Mouse (Mus musculus) ES-E14 (cell line): ENCODE data around the gene Adam1a. TPM values are rescaled to one million over a fixed set of nuclear protein-coding genes. Genes with fewer than 3 reads are reported as not detected.
A peak's percentile ranks its signal among the peaks of the same experiment; 100 is the strongest.

Experiments
- DNase-seq: peaks from one replicate; pipeline ENCODE4 v3.0.0-alpha.2; 2013; ENCODE audit warnings: low read depth, low spot score
- H3K27ac ChIP-seq: 2 replicates; pipeline ENCODE4 v1.5.1; 2012; ENCODE audit warnings: low read depth, mild to moderate bottlenecking, low read length, moderate library complexity, mixed read lengths; ENCODE audit not compliant: poor library complexity, insufficient read depth, severe bottlenecking
- H3K36me3 ChIP-seq: 2 replicates; pipeline ENCODE4 v1.6.1; 2012; ENCODE audit warnings: mild to moderate bottlenecking, low read length, moderate library complexity, mixed read lengths; ENCODE audit not compliant: control insufficient read depth, poor library complexity, insufficient read depth, severe bottlenecking
- H3K4me1 ChIP-seq, 2 experiments: fragments of 150-350 bp in 1 of 2; sonication (generic) in 1 of 2; 2 replicates each; pipeline ENCODE4 v1.6.1; 2012; ENCODE audit warnings: low read length in 2 of 2, mild to moderate bottlenecking in 1 of 2, mixed read lengths in 1 of 2; ENCODE audit not compliant: control insufficient read depth in 2 of 2, insufficient read depth in 2 of 2, poor library complexity in 1 of 2
- H3K4me3 ChIP-seq, 2 experiments: fragments of 150-350 bp in 1 of 2; sonication (generic) in 1 of 2; 2 replicates each; pipeline ENCODE4 v1.5.1; 2012; ENCODE audit warnings: low read length in 2 of 2, low read depth in 1 of 2, mild to moderate bottlenecking in 1 of 2, mixed read lengths in 1 of 2; ENCODE audit not compliant: insufficient read depth in 1 of 2, poor library complexity in 1 of 2, severe bottlenecking in 1 of 2
- H3K9ac ChIP-seq: 2 replicates; pipeline ENCODE4 v1.6.1; 2012; ENCODE audit warnings: low read depth, mild to moderate bottlenecking, low read length, mixed read lengths; ENCODE audit not compliant: poor library complexity, insufficient read depth, severe bottlenecking
- H3K9me3 ChIP-seq: fragments of 150-350 bp; sonication (generic); 2 replicates; pipeline ENCODE4 v1.6.1; 2012; ENCODE audit warnings: low read depth, mild to moderate bottlenecking, low read length; ENCODE audit not compliant: control insufficient read depth, insufficient read depth
- CHD2 ChIP-seq: IDR thresholded peaks from 2 replicates; pipeline ENCODE4 v1.6.1; 2014; ENCODE audit warnings: mild to moderate bottlenecking, low read depth, low read length, inconsistent platforms
- HCFC1 ChIP-seq: IDR thresholded peaks from 2 replicates; pipeline ENCODE4 v1.6.1; 2012; ENCODE audit warnings: low read length, inconsistent platforms, borderline replicate concordance; ENCODE audit not compliant: insufficient read depth
- MAFK ChIP-seq: IDR thresholded peaks from 2 replicates; pipeline ENCODE4 v1.6.1; 2014; ENCODE audit warnings: mild to moderate bottlenecking, low read depth, low read length, inconsistent platforms; ENCODE audit not compliant: insufficient read depth
- ZC3H11A ChIP-seq: IDR thresholded peaks from 2 replicates; pipeline ENCODE4 v1.6.1; 2012; ENCODE audit warnings: low read depth, mild to moderate bottlenecking, inconsistent platforms, low read length, borderline replicate concordance
- ZNF384 ChIP-seq: IDR thresholded peaks from 2 replicates; pipeline ENCODE4 v1.6.1; 2012; ENCODE audit warnings: low read depth, low read length, inconsistent platforms
- in situ Hi-C, 2 experiments: fragments of 600-800 bp; cut with MboI; formaldehyde crosslinking; loops; one replicate each; pipeline ENCODE4 v1.15.1; 2025; ENCODE audit warnings: low sequenced_read_pairs in 2 of 2, inconsistent platforms in 1 of 2; ENCODE audit not compliant: unreplicated experiment in 2 of 2
- total RNA-seq: library from RNA; depleted of rRNA; stranded (reverse); fragments of 300-350 nt; gene quantifications from 2 replicates; pipeline ENCODE4 v1.2.3, GENCODE M21; 2012; rRNA removed

Gene Adam1a
- total RNA-seq, 1 experiment: 6.1 TPM

DNA sequence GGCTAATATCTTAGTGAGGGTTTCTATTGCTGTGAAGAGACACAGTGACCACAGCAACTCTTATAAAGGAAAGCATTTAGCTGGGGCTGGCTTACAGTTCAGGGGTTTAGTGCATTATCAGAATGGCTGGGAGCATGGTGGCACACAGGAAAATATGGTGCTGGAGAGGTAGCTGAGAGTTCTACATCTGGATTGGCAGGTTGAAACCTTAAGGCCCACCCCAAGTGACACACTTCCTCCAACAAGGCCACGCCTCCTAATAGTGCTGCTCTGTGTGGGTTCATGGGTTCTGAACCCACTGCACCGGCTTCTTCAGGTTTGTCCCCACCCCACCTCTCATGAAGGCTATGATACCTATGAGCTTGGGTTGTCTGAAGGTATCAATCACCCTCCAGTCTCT lies 72.9 kb downstream of the Adam1a start:
- Histone ChIP-seq H3K4me3 (peak overlapping the region; percentile 58 to 85), H3K27ac (no peak overlapping the region), H3K9me3 (no peaks in the 10 kb centered on the region), H3K9ac (peak overlapping the region; percentile 63), H3K36me3 (no peaks in the 10 kb centered on the region), H3K4me1 (peaks cover 0 to 3% of the 10 kb centered on the region in 2 experiments; a peak in 1 of 4 replicates)
- DNase-seq: no peak
- no peak for TF ChIP-seq HCFC1
- TF ChIP-seq ZNF384: no peak
- in situ Hi-C loops: no loop called here

DNA sequence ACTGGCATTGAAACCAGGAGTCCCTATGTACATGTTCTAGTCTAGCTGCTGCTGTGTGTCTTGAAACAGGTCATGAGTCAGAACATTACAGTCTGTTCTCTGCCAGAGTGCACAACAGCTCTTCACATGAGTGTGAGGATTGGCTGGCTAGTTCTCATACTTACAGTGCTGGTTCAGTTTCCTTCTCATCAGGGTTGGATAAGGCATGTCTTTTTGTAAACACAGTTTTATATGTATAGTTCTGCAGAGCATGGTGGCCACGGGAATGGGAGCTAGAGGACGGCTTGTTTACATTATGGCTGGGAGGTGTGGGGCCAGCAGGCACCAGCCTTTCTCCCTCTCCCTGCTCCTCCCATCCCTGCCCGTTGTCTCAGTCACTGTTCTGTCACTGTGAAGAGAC lies 75.7 kb downstream of the Adam1a start:
- H3K36me3 ChIP-seq: no peaks in the 10 kb centered on the region
- H3K4me3 ChIP-seq: no peak overlapping the region
- H3K9me3 ChIP-seq: no peaks in the 10 kb centered on the region
- peaks cover 0 to 3% of the 10 kb centered on the region in 2 experiments; a peak in 1 of 4 replicates for H3K4me1 ChIP-seq
- no peak for TF ChIP-seq MAFK
- TF ChIP-seq ZNF384: no peak
- TF ChIP-seq CHD2: no peak
- no peak for TF ChIP-seq ZC3H11A
- no peak for TF ChIP-seq HCFC1
- DNase-seq: no peak
- in situ Hi-C loops: no loop called here
- no peak overlapping the region for H3K9ac ChIP-seq
- no peak overlapping the region for H3K27ac ChIP-seq

Other genes starting within 250 kb of the Adam1a start
- 13.8 and 15.6 TPM in 2 replicates for gene Trafd1, start 159.8 kb downstream of the Adam1a start, total RNA-seq
- 92.3 and 118 TPM in 2 replicates for gene Naa25, start 147.5 kb downstream of the Adam1a start, total RNA-seq
- gene Tmem116, start 93.6 kb downstream of the Adam1a start, total RNA-seq: 3.0 and 3.8 TPM in 2 replicates
- 339 and 444 TPM in 2 replicates for gene Erp29, start 93.0 kb downstream of the Adam1a start, total RNA-seq
- 0.09 TPM in 1 of 2 replicates, not detected in the other for gene Adam1b, start 42.0 kb downstream of the Adam1a start, total RNA-seq
- gene Gm42878, start within 50 bp of the Adam1a start, total RNA-seq: not detected in 2 replicates
- gene Mapkapk5, start 423 bp upstream of the Adam1a start, total RNA-seq: 94.3 and 111 TPM in 2 replicates
- gene Aldh2, start 48.3 kb upstream of the Adam1a start, total RNA-seq: 157 and 238 TPM in 2 replicates
- gene Acad12, start 73.5 kb upstream of the Adam1a start, total RNA-seq: 6.0 and 8.3 TPM in 2 replicates
- 14.0 and 24.4 TPM in 2 replicates for gene Acad10, start 115.0 kb upstream of the Adam1a start, total RNA-seq
- gene Brap, start 115.1 kb upstream of the Adam1a start, total RNA-seq: 24.2 and 31.8 TPM in 2 replicates
- 45.2 and 58.0 TPM in 2 replicates for gene Atxn2, start 165.9 kb upstream of the Adam1a start, total RNA-seq